Mouse (Mus musculus) G1E (cell line): Measurements from ENCODE around the gene Ccr1l1.

Experiments
- CTCF ChIP-seq: IDR thresholded peaks from 2 replicates; pipeline ENCODE4 v1.5.1; 2012; ENCODE audit warnings: low read depth, low read length, inconsistent platforms, mixed read lengths
- POLR2AphosphoS5 ChIP-seq: IDR thresholded peaks from 2 replicates; pipeline ENCODE4 v1.6.1; 2012; ENCODE audit warnings: low read depth, low read length, inconsistent platforms; ENCODE audit not compliant: insufficient replicate concordance

DNA sequence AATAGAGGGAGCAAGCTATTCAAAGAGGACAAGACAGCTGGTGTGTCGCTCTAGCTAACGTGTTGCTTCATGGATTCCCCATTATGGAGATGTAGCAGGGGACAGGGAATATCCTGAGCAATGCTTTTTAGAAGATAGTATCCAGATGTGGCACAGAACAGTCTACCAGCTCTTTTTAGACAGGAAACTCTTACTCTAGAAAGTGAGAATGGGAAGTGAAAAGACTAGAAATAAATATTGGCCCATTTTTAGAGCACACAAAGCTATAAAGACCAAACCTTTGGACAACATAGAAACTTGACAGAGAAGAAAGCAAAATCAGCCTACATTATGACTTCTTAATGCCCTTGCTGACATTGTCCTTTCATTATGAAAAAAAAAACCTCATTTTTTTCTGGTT lies 2.6 kb downstream of the Ccr1l1 start:
- TF ChIP-seq CTCF = no peak
- no peak for TF ChIP-seq POLR2AphosphoS5
